Mouse (Mus musculus) heart, embryonic 11.5 days (tissue): ENCODE data around the gene Tgfbrap1. TPM values are rescaled to one million over a fixed set of nuclear protein-coding genes. Genes with fewer than 3 reads are reported as not detected.

Source experiments
- ATAC-seq: fragments of 200-750 bp; cut with Nextera tagmentation; replicated peaks from 2 replicates; pipeline ENCODE4 v1.8.0; 2017; ENCODE audit warnings: moderate library complexity; ENCODE audit not compliant: insufficient number of reproducible peaks, low FRiP score, low TSS enrichment
- H3K27ac ChIP-seq: fragments of 300-500 bp; sonication (generic); 2 replicates; pipeline ENCODE4 v1.5.1; 2014; ENCODE audit warnings: mild to moderate bottlenecking, low read depth, low read length
- H3K27me3 ChIP-seq: fragments of 300-500 bp; sonication (generic); 2 replicates; pipeline ENCODE4 v1.6.1; 2014; ENCODE audit warnings: mild to moderate bottlenecking, low read length, mixed read lengths; ENCODE audit not compliant: control insufficient read depth, insufficient read depth
- H3K36me3 ChIP-seq: fragments of 300-500 bp; sonication (generic); 2 replicates; pipeline ENCODE4 v1.6.1; 2014; ENCODE audit warnings: mild to moderate bottlenecking, low read length, moderate library complexity, mixed read lengths; ENCODE audit not compliant: control insufficient read depth, insufficient read depth
- H3K4me1 ChIP-seq: fragments of 300-500 bp; sonication (generic); 2 replicates; pipeline ENCODE4 v1.6.1; 2014; ENCODE audit warnings: low read length; ENCODE audit not compliant: control insufficient read depth, insufficient read depth
- H3K4me2 ChIP-seq: fragments of 300-500 bp; sonication (generic); 2 replicates; pipeline ENCODE4 v1.6.1; 2014; ENCODE audit warnings: mild to moderate bottlenecking, moderate library complexity
- H3K4me3 ChIP-seq: fragments of 300-500 bp; sonication (generic); 2 replicates; pipeline ENCODE4 v1.5.1; 2014; ENCODE audit warnings: low read depth, low read length
- H3K9ac ChIP-seq: fragments of 300-500 bp; sonication (generic); 2 replicates; pipeline ENCODE4 v1.6.1; 2014; ENCODE audit warnings: mild to moderate bottlenecking, low read depth, low read length, moderate library complexity
- H3K9me3 ChIP-seq: fragments of 300-500 bp; sonication (generic); replicated peaks from 2 replicates; pipeline ENCODE4 v1.6.1; 2016; ENCODE audit warnings: low read length; ENCODE audit not compliant: control insufficient read depth
- WGBS: fragments of 180-500 bp; shearing (Covaris S2); extraction: QIAGEN DNeasy Blood & Tissue Kit; methylation state at CpG from one replicate; pipeline ENCODE4 v1.1.7; 2014; ENCODE audit not compliant: insufficient replicate concordance; 5-methylcytosine and 5-hydroxymethylcytosine counted together
- polyA plus RNA-seq: library from polyadenylated mRNA; unstranded; fragments of >200 nt; fragmentation: Nextera tagmentation; extraction: Ambion mirVana; gene quantifications from 2 replicates; pipeline ENCODE4 v1.2.1, GENCODE M21; 2014

Tgfbrap1 gene
- polyA plus RNA-seq, 1 experiment from 2014 or later: 8.7 TPM

DNA sequence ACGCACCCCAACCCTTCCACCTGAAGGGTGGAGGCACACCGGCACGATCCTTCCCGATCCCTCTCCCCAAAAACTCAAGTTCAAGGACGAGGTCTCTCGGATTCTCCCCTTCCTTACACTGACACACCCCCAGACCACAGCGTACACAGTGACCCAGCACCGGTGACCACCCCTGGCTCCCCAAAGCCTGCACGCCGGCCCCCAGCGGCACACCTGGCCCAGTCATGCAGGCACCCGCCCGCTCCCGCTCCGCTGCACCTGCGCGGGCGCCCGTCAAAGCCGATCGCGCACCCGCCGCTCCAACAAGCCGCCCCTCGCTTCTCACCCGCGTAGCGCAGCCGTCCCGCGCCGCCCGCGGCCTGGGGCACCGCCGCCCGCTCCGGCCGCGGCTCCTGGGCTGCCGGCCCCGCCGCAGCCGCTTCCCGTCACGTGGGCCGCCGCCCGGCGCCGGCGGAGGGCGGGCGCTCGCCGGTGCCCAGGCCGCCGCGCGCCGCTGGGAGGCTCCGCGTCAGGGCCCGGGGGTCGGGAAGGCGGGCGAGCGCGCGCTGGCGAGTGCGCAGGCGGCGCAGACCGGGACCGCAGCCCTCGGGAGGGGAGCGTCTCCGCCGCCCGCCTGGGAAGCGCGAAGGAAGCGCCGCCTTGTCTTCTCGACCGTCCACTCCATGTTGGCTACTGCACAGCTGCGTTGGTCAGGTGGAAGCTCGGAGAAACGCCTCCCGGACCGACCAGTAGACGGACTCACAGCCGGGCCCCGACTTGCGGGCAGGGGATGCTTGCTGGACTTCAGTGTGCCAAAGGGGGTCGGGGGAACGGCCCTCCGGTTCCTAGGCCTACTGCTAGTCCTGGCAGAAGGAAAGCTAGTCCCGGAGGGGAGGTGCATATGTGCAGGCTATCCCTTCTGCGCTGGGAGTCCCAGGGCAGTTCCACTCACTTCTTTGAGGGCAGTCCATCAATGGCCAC, 6.1 kb downstream of the Tgfbrap1 start:
- Histone ChIP-seq H3K36me3 (no peaks in the 10 kb centered on the region), H3K4me1 (peaks cover 6% of the 10 kb centered on the region), H3K4me3 (peak overlapping the region; percentile 84), H3K27me3 (no peaks in the 10 kb centered on the region), H3K9ac (peak overlapping the region; percentile 93), H3K4me2 (peak overlapping the region; percentile 89), H3K27ac (peak overlapping the region; percentile 80), H3K9me3 (no peaks in the 10 kb centered on the region)
- under 1% methylated on average over 92 of the region's 102 CpGs for WGBS
- ATAC-seq: peak; percentile 82

DNA sequence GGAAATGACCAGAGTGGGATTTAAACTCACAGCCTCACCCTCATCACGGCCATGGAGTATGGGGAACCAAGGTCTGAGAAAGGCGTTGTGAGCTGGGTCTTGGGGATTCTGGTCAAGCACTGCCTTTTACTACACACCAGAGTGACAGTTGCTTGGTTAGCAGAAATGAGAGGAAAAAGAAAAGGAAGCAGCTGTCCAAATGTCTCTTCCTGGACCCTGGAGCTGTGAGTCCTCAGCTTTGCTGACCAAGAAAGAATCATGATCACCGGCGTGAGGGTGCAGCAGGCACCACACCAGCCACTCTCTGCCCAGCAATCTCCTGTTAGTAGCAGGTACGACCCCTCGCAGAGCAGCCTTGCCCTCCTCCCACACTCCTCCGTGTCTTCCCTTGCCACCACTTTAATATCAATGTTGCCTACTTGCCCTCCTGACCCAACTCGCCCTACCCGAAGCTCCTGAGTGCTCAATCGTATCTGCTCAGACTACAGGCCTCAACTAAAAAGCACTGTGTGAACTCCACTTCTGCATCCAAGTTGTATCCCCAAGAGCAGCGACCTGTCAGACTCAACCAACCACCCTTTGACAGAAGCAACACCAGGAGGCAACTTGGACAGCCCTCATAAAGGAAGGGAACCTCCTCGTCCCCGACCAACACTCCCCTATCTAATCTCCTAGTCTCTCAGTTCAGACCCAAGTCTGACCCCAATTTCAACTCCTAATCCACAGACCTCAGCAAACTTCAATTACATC, 7.0 kb downstream of the Tgfbrap1 start:
- peak overlapping the region; percentile 93 for H3K9ac ChIP-seq
- H3K36me3 ChIP-seq: no peaks in the 10 kb centered on the region
- H3K4me3 ChIP-seq: peak overlapping the region; percentile 84
- peak overlapping the region; percentile 89 for H3K4me2 ChIP-seq
- no peak; the same call in 1 of the 2 replicates for ATAC-seq
- no peaks in the 10 kb centered on the region for H3K27me3 ChIP-seq
- no peak overlapping the region for H3K27ac ChIP-seq
- H3K4me1 ChIP-seq: peaks cover 6% of the 10 kb centered on the region
- H3K9me3 ChIP-seq: no peaks in the 10 kb centered on the region
- 39% methylated on average over 13 of the region's 13 CpGs for WGBS

DNA sequence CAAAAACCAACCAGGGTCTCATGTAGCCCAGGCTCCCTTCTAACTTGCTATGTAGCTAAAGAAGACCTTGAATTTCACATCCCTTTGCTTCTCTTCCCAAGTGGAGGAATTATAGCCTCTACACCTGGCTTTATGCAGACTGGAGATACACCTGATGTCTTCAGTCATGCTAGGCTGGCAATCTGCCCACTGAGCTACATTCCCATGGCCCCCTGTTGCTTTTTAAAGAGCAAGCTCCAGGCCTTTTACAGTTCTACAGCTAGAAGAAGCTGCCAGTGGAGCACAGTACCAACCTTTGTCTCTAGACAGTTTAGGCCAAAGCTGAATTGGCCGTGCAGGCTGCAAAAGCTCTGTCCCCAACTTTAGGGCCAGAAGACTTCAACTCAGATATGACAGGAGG, 8.0 kb downstream of the Tgfbrap1 start:
- Histone ChIP-seq H3K27ac (no peak overlapping the region), H3K4me3 (no peak overlapping the region), H3K9ac (no peak overlapping the region), H3K36me3 (no peaks in the 10 kb centered on the region), H3K4me1 (peaks cover 6% of the 10 kb centered on the region), H3K4me2 (no peak overlapping the region), H3K9me3 (no peaks in the 10 kb centered on the region), H3K27me3 (no peaks in the 10 kb centered on the region)
- no peak for ATAC-seq
- WGBS: 86% methylated on average over 1 of the region's 1 CpGs

DNA sequence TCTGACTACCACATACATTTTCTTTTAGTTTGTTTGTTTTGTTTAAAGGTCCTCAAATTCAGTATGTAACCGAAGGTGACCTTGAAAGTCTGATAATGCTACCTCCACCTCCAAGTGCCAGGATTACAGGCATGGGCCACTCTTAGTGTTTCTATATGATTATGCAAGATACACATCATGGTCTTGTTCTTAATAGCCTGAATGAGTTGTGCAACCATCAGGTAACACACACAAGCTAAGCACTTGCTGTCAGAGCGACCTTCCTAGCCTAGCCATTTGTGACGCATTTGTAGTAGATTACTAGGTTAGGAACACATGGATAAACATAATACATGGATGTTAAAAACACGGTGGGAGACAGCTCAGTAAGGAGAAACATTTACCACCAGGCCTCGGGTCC, 15.5 kb downstream of the Tgfbrap1 start:
- Histone ChIP-seq H3K27me3 (no peaks in the 10 kb centered on the region), H3K4me2 (no peak overlapping the region), H3K4me1 (no peaks in the 10 kb centered on the region), H3K36me3 (peaks cover 3% of the 10 kb centered on the region; the same call in 1 of the 2 replicates), H3K27ac (no peak overlapping the region), H3K9me3 (no peaks in the 10 kb centered on the region), H3K4me3 (no peak overlapping the region), H3K9ac (no peak overlapping the region)
- no peak for ATAC-seq
- WGBS: 77% methylated on average over 5 of the region's 5 CpGs

DNA sequence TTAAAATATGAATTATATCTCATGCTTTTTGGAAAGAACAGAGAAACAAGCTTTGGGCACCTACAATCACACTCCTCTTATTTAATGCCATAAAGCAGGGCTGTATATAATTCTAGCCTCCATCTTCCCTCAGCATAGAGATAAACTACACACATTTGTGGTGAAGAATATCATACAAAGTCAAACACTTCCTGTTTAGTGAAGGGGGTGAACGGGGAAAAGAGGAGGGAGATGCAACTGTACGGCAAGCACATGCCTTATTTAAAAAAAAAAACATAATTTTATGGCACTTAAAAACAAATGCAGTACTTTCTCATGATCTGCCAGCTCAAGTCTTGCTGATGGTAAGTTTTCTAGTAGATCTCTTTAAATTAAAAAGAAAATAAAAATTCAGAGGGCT, 20.3 kb downstream of the Tgfbrap1 start:
- H3K4me3 ChIP-seq: no peak overlapping the region
- H3K27me3 ChIP-seq: no peaks in the 10 kb centered on the region
- H3K9ac ChIP-seq: no peak overlapping the region
- no peak for ATAC-seq
- no peaks in the 10 kb centered on the region for H3K4me1 ChIP-seq
- 72% methylated on average over 2 of the region's 2 CpGs for WGBS
- no peaks in the 10 kb centered on the region; the same call in 1 of the 2 replicates for H3K36me3 ChIP-seq
- H3K4me2 ChIP-seq: no peak overlapping the region
- no peak overlapping the region for H3K27ac ChIP-seq
- H3K9me3 ChIP-seq: no peaks in the 10 kb centered on the region

DNA sequence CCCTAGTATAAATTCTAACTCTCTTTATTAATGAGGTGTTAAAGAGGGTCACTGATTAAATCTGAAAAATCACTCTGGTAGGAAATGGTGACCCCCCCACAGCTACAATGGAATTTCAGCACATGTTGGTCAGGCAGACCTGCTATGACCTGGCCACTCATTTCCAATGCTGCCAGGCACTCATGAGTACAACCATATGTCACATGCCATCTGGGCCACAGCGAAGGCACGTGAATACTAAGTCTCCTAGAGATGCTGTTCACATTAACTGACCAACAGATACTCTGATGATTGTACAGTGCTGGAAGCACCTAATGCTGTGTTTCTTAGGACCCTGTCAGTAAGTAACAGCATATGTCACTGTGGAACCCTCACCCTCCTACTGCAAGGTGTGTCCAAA, 23.6 kb downstream of the Tgfbrap1 start:
- no peak for ATAC-seq
- Histone ChIP-seq H3K4me2 (no peak overlapping the region), H3K9me3 (no peaks in the 10 kb centered on the region), H3K9ac (no peak overlapping the region), H3K4me1 (no peaks in the 10 kb centered on the region), H3K27me3 (no peaks in the 10 kb centered on the region), H3K27ac (no peak overlapping the region), H3K4me3 (no peak overlapping the region), H3K36me3 (no peaks in the 10 kb centered on the region; the same call in 1 of the 2 replicates)
- 93% methylated on average over 2 of the region's 2 CpGs for WGBS

DNA sequence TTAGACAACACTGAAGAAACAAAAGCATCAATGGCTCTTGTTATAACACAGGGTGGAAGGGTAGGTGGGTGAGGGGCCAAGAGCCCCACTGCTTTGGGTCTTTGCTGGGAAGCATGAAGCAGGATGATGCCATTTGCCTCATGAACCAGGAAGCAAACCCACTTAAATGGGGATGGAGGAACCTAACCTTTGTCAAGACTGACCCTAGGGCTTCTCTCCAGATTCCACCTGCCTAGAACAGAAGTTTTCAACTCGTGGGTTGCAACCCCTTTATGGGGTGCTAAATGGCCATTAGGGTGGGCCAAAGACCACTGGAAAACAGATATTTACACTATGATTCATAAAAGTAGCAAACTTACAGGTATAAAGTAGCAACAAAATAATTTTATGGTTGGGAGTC, 25.9 kb downstream of the Tgfbrap1 start:
- 77% methylated on average over 1 of the region's 1 CpGs for WGBS
- Histone ChIP-seq H3K36me3 (no peaks in the 10 kb centered on the region; the same call in 1 of the 2 replicates), H3K27me3 (no peaks in the 10 kb centered on the region), H3K9me3 (no peaks in the 10 kb centered on the region), H3K27ac (no peak overlapping the region), H3K4me1 (no peaks in the 10 kb centered on the region), H3K4me3 (no peak overlapping the region), H3K9ac (no peak overlapping the region), H3K4me2 (no peak overlapping the region)
- ATAC-seq: no peak

DNA sequence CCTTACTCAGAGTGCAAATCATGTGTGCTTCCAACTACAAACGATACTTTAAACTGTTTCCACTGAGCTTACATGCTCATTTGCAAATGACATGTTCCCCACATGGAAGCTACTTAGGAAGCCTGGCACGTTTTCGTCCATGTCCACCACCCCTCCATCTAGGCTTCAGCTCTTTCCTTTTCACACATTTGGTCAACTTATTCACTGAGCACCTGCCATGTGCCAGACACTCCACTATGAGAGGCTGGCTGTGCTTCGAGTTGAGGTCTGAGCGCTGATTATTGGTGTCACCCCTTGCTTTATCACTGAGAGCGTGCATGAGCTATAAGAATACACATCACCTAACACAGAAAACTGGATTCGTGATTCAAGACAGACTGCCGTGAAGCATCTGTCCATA, 26.4 kb downstream of the Tgfbrap1 start:
- Histone ChIP-seq H3K4me2 (no peak overlapping the region), H3K9me3 (no peaks in the 10 kb centered on the region), H3K4me1 (no peaks in the 10 kb centered on the region), H3K27ac (no peak overlapping the region), H3K4me3 (no peak overlapping the region), H3K27me3 (no peaks in the 10 kb centered on the region), H3K36me3 (no peaks in the 10 kb centered on the region; the same call in 1 of the 2 replicates), H3K9ac (no peak overlapping the region)
- ATAC-seq: no peak
- 92% methylated on average over 8 of the region's 8 CpGs for WGBS
